Mouse (Mus musculus): Measurements from ENCODE around the gene E030018B13Rik.

Gene E030018B13Rik

DNA sequence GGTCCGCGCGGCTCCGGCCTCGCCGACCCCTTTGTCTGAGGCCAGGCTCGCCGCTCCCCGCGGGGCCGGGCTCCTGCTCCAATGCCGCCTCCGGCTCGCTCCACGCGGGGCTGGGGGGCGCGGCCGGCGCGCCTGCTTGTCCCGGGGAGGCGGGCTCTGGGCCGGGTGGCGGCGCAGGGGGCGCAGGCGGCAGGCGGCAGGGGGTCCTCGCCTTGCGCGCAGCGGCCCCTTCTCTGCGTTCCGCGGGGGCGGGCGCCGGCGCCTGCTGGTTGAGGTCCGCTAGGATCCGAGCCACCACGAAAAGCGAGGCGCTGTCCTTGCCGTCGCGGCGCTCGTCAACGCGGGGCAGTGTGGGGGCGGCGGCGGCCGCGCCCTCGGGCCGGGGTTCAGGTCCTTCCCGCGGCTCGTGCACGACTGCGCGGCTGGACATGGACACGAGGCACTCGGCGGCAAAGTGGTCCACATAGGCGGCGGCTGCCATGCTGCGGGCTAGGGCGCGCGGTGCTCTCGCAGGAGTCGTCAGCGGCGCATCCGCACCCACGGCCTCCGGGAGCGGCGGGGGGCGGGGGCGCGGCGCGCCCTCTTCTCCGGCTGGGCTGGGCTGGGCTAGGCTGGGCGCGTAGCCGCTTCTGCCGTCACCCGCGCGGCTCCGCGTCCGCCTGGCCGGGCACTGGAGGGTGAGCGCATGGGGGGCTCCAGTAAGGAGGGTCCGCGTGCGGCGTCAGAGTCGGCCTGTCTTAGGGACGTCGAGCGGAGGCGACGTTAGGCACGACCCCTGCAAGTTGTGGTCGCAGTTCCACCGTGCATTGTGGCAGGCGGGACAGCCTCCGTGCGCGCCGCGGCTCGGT lies 21.6 kb downstream of the E030018B13Rik start:
- DNase-seq (ENCODE audit: low read depth, low spot score) = no peak

- DNase-seq (ENCODE audit: low read depth, low spot score) = peak; percentile 99
Observed at GRCm38 (mm10) chr7:63938914-63939396, 22.3 kb downstream of the E030018B13Rik start, which contains the start of gene Klf13. Gene Klf13 (minus strand): TSS chr7:63938915.

GRCm38 (mm10) chr7:63939397-63939951 lies 22.8 kb downstream of the E030018B13Rik start:
- DNase-seq (ENCODE audit: low read depth, low spot score) = no peak

DNA sequence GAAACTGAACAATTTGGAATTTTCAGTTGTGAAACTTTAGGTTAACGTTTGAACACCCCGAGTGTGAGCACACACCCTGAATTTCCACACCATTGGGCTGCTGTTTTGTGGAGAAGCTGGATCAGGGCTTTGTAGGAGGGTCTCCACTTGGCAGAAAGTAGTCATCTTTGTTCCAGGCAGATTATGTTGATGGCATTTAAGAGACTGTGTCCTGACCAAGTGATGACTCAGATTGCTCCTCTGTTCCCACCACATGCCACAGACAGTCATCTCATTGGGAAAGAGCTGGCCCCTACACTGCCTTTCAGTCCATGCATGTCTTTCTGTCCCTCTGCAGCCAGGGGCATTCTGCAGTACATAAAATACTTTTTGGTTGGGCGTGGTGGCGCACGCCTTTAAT lies 23.7 kb downstream of the E030018B13Rik start:
- no peak for DNase-seq (ENCODE audit: low read depth, low spot score)

DNA sequence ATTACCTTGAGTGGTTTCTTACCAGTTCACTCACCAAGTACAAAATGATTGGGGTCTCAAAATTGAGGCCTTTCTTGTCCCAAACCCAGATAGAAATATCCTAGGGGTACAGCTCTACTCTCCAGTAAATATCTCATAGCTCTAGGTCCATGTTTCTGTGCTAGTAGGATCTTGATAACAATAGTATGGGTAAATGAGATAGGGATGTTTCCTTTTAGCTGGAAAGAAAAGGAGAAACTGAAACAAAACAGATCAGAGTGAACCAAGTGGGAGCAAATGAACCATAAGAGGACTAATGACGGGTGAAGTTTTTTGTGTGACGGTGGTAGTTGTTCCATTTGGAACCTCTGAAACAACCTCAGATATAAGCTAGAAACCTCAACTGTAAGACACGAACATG lies 24.4 kb downstream of the E030018B13Rik start:
- no peak for DNase-seq (ENCODE audit: low read depth, low spot score)

GRCm38 (mm10) chr7:63941501-63941900 lies 24.8 kb downstream of the E030018B13Rik start:
- DNase-seq (ENCODE audit: low read depth, low spot score) = no peak

DNA sequence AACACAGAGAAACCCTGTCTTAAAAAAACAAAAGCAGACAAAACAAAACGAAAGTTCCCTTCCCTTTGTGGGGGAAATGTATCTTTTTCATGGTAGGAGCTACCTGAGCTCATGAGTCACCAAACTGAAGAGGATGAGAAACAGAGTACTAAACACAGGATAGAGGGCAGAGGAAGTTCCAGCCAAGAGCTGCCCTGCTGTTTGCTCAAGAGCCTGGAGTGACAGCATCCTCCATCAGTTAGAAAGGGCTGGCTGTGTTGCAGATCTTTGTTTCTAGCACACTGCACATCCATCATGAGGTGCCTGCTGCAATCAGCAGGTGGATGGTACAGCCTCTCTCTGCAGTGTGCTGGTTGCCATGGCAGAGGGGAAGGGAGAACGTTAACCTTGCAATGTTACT lies 27.3 kb downstream of the E030018B13Rik start:
- DNase-seq (ENCODE audit: low read depth, low spot score) = no peak

- no peak for DNase-seq (ENCODE audit: low read depth, low spot score)
Observed at GRCm38 (mm10) chr7:63947514-63948487, 31.1 kb downstream of the E030018B13Rik start.

DNA sequence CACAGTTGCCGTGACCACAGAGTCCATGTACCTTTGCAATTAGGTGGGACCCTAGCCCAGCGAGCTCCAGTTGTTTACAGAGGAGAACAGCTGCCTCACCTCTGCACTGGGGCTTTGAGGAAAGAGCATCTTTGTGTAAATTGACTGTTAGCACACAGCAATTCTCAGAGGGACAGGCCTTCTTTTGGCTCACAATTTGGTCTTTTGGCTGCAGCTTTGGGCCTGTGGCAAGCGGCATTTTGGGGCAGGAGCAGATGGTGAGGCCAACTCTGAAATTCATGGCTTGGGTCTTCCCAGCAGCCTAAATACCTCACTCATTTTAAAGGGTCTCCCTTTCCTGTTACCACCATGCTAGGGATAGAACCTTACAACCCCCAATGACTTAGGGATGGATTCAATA lies 32.5 kb downstream of the E030018B13Rik start:
- DNase-seq (ENCODE audit: low read depth, low spot score) = no peak

DNA sequence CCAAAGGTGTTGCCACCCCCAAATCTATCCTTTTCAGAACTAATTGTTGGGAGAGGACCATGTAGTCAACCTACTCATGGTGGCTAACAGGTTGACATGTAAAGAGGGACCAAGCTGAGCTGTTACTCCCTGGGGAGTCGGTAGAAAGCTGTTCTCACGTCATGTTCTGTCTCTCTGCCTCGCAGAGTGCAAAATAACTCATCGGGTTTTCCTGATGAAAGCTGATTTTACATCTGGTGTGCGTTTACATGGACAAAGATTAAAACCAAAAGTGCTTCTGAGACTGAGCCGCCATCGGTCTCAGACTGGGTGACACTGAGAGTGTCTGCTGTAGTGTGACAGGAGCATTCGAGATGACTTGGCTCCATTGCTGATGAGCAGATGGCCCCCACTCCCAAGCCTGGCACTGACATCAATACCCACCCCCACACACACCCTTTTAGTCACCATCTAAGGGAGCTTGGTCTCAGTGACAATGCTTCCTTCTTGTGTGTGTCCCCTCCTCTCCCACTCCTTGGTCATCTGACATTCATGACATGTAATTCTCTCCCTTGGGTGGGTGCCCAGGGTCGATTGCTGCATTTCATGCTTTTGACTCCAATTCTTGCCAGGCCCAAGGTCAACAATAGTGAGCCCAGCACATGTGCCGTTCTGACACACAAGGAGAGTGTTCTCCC lies 34.4 kb downstream of the E030018B13Rik start:
- no peak for DNase-seq (ENCODE audit: low read depth, low spot score)

DNA sequence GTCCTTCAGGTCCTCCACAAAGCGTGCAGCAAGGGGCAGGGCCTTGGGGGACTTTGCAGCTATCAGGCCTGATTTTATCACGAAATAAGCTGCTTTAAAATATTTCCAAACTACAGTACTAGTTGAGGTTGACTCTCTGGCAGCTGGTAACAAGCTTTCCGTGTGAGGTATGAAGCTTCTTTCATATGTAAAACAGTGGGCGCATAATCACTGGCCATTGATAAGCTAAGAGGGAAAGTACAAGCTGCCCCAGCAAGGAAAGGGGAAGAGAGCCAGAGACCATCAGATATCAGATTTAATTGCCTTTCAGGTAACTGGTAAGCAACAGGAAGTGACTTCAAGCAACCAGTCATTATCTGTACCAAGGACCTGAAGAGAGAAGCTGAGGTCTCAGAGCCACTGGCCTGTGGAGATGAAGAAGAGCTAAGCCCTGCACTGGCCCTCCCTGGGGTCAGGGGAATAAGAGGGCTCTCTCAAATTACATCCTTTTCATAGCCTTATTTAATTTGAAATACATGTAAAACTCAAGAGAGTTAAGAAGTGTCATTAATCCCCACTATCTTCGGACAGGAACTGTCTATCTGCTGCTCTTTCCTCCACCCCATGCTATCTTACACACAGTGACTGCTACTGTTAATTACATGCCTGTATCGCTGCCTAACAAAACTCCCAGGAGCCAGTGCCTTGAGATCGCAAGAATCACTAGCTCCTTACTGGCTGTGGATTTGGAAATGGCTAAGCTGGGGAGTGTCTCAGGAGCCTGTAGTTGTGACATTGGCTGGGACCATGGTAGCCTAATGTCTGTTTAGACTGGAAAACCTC lies 35.6 kb downstream of the E030018B13Rik start:
- no peak for DNase-seq (ENCODE audit: low read depth, low spot score)

DNA sequence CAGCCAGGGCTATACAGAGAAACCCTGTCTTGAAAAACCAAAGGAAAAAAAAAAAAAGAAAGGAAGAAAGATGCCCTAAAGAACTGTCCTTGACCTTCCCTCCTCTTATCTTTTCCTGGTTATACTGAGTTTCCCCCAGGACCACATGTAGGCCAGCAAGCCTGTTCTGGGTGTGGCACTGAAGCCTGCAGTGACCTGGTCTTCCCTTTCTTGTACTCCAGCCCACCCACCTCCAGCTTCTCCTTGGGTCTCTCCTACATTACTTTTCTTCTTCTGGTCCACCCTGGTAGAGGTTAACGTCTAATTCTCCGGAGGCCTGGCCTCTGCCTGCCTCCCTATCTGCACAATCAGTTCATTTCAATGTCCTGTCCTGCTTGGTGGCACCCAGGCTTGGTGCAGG lies 38.8 kb downstream of the E030018B13Rik start:
- no peak for DNase-seq (ENCODE audit: low read depth, low spot score)

GRCm38 (mm10) chr7:63956138-63956823 lies 39.6 kb downstream of the E030018B13Rik start:
- no peak for DNase-seq (ENCODE audit: low read depth, low spot score)

DNA sequence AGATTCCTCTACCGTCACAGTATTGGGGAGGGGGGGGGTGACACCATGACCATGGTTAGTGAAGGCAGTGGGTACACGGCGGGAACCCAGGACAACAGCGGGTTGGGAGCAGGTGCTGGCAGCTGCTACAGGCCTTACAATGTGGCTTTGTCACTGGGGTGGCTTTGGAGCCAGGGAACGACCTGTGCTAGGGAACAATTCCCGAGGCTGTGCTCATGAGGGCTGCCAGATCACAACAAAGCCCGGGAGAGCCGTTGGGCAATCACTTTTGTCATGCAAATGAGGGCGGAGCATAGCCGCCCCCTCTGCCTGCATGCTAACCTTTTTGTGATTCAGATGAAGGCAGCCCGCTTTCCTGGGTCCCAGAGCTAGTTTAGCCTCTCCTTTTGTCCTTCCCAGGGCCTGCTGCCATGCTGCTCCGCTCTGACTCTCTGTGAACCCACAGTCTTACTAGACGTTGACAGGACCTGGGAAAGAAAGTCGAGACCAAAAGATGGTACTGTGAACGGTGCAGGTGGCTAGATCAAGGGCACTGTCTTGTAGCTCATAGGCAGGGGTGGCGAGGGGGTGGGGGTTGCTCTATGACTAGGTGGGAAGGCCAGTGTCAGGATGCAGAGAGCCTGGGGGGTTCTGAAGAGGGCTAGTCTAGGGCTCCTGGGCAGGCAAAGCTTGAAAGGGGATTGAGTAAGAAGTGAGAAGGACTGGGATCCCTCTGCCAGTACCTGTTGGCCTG lies 40.5 kb downstream of the E030018B13Rik start:
- DNase-seq (ENCODE audit: low read depth, low spot score) = peak; percentile 95

- no peak for DNase-seq (ENCODE audit: low read depth, low spot score)
Observed at GRCm38 (mm10) chr7:63957872-63958640, 41.4 kb downstream of the E030018B13Rik start.

- DNase-seq (ENCODE audit: low read depth, low spot score) = no peak
Observed at GRCm38 (mm10) chr7:63963632-63964031, 47.0 kb downstream of the E030018B13Rik start.

DNA sequence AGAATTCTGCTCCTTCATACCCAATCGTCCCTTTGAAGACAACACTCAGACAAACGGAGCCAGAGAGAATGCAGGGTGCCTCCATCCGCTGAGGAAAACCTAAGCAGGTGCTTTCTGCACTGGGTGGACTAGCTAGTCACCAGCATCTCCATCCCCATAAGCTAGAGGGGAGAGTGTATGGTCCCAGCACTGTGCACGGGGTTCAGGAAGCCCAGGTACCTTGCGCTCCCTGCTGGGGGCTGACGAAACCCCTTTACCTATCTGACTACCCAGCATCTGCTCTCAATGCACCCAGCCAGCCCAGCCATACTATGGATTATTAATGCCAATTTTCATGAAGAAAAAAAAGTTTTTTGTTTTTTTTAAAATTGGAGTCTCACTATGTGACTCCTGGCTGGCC lies 47.5 kb downstream of the E030018B13Rik start:
- no peak for DNase-seq (ENCODE audit: low read depth, low spot score)

DNA sequence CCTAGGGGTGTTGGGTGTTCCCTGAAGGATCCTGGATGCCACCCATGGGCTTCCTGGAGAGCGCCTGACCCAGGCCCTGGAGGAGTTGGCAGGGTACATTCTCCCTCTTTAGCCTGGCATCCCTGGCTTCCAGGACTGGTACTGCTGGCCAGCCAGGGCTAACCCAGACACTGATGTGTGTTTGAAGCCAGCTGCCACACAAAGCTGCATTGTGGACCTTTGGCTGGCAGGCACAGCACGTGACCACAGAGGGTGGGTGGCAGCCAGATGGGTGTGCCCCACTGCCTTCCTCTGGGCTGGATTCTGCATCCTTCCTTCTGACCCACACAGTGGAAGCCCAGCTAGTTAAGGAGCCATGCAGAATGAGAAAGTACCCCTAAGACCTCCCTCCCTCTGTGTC lies 48.5 kb downstream of the E030018B13Rik start:
- DNase-seq (ENCODE audit: low read depth, low spot score) = no peak
